Mouse (Mus musculus): ENCODE measurements at regions not wholly inside any gene's neighbourhood (a gene's known extent, or its start where the extent isn't known, plus 50 kb on each side); places are given as distances from the start of the nearest gene placed in this dataset.

- Histone ChIP-seq H3K4me3 (replicated peaks) (peak overlapping the region; percentile 50), H3K27me3 (replicated peaks) (no peaks in the 10 kb centered on the region), H3K9me3 (no peaks in the 10 kb centered on the region), H3K36me3 (replicated peaks; ENCODE audit: low read length) (no peaks in the 10 kb centered on the region), H3K4me1 (peaks cover 92% of the 10 kb centered on the region)
- TF ChIP-seq GATA1 (IDR thresholded peaks at IDR 0.05; ENCODE audit: borderline replicate concordance, low read length) (no peak), FLI1 (IDR thresholded peaks at IDR 0.05; ENCODE audit: low read length) (no peak)
These were observed 62.4 kb upstream of the Bod1 start for GRCm38 (mm10) chr11:31734091-31734490.

DNA sequence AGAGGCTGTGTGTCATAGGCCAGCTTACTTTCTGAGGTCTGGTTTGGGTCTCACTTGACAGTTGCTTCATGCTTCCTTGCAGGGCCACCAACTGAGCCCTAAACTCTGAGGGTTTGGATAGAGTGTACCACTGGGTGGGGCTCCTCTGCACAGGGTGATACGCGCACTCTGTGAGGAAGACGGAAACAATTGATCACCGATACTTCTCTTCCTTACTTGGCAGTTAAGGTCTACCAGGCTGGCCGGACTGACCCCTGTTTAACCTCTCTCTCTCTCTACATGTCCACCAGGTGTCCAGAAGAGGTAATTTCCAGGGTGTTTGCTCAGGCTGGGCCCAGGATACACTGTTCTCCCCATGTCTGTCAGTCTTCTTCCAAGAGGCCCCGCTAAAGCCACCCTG is 63.6 kb upstream of the Bod1 start:
- no peaks in the 10 kb centered on the region for H3K9me3 ChIP-seq
- H3K27me3 ChIP-seq (replicated peaks), result peaks cover 11% of the 10 kb centered on the region
- peaks cover 88% of the 10 kb centered on the region for H3K4me1 ChIP-seq
- TF ChIP-seq GATA1 (IDR thresholded peaks at IDR 0.05; ENCODE audit: borderline replicate concordance, low read length) (no peak), FLI1 (IDR thresholded peaks at IDR 0.05; ENCODE audit: low read length) (no peak)
- H3K36me3 ChIP-seq (replicated peaks; ENCODE audit: low read length), result no peaks in the 10 kb centered on the region
- H3K4me3 ChIP-seq (replicated peaks), result no peak overlapping the region

DNA sequence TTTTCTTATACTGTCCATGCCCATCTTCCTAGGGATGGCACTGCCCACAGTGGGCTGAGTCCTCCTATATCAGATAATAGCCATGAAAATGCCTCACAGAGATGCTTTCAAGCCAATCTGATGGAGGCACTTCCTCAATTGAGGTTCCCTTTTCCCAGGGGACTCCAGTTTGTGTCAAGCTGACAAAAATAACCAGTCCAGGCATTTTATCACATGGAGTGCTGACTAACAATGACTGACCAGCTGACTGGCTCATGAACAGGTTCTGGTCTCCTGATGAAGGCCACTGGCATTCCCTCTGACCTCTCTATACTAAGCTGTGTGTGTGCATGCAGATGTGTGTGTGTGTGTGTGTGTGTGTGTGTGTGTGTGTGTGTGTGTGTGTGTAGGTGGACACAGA is 64.4 kb upstream of the Bod1 start:
- Histone ChIP-seq H3K4me1 (peaks cover 84% of the 10 kb centered on the region), H3K9me3 (no peaks in the 10 kb centered on the region), H3K36me3 (replicated peaks; ENCODE audit: low read length) (no peaks in the 10 kb centered on the region), H3K4me3 (replicated peaks) (no peak overlapping the region), H3K27me3 (replicated peaks) (peaks cover 16% of the 10 kb centered on the region)
- TF ChIP-seq GATA1 (IDR thresholded peaks at IDR 0.05; ENCODE audit: borderline replicate concordance, low read length) (no peak), FLI1 (IDR thresholded peaks at IDR 0.05; ENCODE audit: low read length) (no peak)

DNA sequence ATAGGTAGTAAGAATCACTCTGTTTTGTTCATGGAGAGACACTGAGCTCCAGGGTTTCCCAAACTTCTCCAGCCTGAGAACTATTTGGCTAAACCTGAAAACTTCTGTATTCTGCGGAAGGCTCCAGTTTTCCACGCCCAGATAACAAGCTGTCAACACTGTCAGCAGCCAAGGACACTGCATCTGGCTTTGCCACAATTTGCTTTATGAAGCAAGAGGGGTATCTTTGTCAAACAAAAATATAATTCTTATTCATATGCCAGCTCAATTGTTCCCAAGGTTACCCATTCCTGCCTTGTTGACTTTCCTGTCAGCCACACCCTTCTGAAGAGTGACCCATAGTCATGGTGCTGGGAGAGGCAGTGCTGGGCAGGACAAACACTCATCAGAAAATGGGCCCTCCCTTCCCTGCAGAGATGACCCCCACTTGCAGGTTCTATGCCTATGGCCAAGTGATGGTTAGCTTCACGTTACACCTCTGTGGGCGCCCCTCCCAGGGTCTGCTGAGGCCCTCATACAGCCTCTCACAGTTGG is 64.9 kb upstream of the Bod1 start:
- no peak overlapping the region for H3K4me3 ChIP-seq (replicated peaks)
- peaks cover 20% of the 10 kb centered on the region for H3K27me3 ChIP-seq (replicated peaks)
- TF ChIP-seq FLI1 (IDR thresholded peaks at IDR 0.05; ENCODE audit: low read length) (no peak), GATA1 (IDR thresholded peaks at IDR 0.05; ENCODE audit: borderline replicate concordance, low read length) (no peak)
- H3K9me3 ChIP-seq, result no peaks in the 10 kb centered on the region
- no peaks in the 10 kb centered on the region for H3K36me3 ChIP-seq (replicated peaks; ENCODE audit: low read length)
- H3K4me1 ChIP-seq, result peaks cover 82% of the 10 kb centered on the region

DNA sequence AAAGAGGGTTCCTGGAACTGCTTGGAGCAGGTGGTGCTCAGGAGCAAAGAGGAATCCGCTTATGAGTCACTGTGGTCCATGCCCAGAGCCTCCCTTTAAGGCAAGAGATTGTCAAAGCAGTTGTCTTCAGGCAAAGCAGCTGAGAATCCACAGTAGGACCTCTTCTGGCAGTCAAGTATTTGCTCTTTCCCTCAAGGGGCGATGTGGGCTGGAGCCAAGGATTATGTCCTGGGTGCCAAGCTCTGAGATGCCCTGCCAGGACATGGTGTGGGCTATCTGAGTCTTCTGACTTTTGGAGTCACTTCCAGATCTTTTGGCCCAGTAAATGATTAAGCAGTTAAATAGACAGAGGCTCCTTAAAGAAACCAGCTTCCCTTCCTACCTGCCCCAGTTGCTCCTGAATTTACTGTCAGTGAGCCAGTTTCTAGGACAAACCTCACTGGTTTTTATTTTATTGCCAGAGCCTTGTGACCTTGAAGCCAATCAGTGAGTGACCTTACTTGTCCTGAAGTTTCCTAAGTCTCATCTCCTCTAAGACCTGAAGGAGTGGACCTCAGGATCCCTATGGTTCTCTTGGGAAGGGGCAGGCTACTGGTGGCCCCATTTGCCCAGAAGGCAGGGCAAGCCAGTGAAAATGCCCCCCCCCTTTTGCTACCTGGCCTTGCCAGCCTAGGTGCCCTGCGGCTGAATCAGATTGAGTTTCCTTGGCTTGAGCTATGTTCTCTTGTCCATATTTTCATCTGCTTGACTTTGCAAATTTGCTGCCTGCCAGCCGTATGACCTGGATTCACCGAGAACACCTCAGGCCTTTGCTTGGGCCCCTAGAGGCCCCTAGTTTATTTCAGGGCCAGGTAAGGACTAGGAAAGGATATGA is 66.7 kb upstream of the Bod1 start:
- Histone ChIP-seq H3K36me3 (replicated peaks; ENCODE audit: low read length) (no peaks in the 10 kb centered on the region), H3K27me3 (replicated peaks) (peaks cover 32% of the 10 kb centered on the region), H3K9me3 (no peaks in the 10 kb centered on the region), H3K4me1 (peaks cover 74% of the 10 kb centered on the region), H3K4me3 (replicated peaks) (no peak overlapping the region)
- no peak for TF ChIP-seq GATA1 (IDR thresholded peaks at IDR 0.05; ENCODE audit: borderline replicate concordance, low read length)
- no peak for TF ChIP-seq FLI1 (IDR thresholded peaks at IDR 0.05; ENCODE audit: low read length)

- Histone ChIP-seq H3K9me3 (no peaks in the 10 kb centered on the region), H3K4me1 (peaks cover 62% of the 10 kb centered on the region), H3K4me3 (replicated peaks) (no peak overlapping the region), H3K36me3 (replicated peaks; ENCODE audit: low read length) (no peaks in the 10 kb centered on the region), H3K27me3 (replicated peaks) (peaks cover 51% of the 10 kb centered on the region)
- TF ChIP-seq FLI1 (IDR thresholded peaks at IDR 0.05; ENCODE audit: low read length) (no peak), GATA1 (IDR thresholded peaks at IDR 0.05; ENCODE audit: borderline replicate concordance, low read length) (no peak)
These were observed 68.7 kb upstream of the Bod1 start for GRCm38 (mm10) chr11:31740409-31740808.

DNA sequence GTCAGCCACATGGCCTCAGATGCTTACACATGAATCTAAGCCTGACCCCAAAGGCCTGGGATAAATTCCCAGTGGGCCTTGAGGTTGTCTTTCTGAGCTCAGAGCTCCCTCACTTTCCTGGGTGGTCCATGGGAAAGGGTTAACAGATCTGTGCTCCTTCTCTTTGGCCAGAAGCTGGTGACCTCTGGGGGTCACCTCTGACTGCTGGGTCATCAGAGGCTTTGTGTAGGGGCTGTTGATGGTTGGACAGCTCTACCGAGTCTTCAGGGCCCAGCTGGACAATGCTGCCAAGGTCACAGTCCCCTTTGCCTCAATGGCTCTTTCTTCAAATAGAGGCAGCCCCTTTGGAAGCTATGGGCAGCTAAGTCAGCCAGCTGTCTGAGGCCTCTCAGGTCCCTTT is 70.5 kb upstream of the Bod1 start:
- Histone ChIP-seq H3K4me1 (peaks cover 48% of the 10 kb centered on the region), H3K36me3 (replicated peaks; ENCODE audit: low read length) (no peaks in the 10 kb centered on the region), H3K27me3 (replicated peaks) (peaks cover 51% of the 10 kb centered on the region), H3K9me3 (no peaks in the 10 kb centered on the region), H3K4me3 (replicated peaks) (no peak overlapping the region)
- TF ChIP-seq GATA1 (IDR thresholded peaks at IDR 0.05; ENCODE audit: borderline replicate concordance, low read length) (no peak), FLI1 (IDR thresholded peaks at IDR 0.05; ENCODE audit: low read length) (no peak)

DNA sequence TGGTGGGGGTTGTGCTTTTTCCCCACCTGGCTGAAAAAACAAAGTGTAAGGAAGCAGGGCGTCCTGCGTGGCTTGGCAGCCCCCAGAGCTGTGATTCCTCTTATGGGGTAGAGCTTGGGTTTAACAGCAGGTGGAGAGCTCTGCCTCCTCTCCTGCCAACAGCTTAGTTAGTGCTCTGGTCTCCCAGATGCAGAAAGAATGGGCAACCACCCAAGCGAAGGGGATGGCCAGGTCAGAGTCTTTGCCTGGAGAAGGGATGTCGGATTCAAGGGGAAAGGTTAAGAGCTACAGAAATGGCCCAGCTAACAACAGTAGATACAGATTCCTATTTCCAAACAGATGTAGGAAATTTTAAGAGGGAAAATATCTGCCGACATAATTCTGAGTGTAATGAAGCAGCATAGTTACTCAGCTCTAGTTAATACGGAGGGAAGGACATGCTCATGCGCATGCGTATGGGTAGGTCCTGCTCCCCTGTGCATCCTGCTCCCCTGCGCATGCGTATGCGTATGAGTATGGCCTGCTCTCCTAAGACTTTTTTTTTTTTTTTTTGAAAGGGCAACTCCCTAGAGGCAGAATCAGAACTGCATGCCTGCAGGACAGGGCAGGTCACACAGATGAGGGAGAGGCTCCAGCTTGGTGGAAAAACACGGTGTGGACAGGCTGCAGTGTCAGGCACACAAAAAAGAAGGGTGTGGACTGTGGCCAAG is 72.5 kb upstream of the Bod1 start:
- H3K36me3 ChIP-seq (replicated peaks; ENCODE audit: low read length), result no peaks in the 10 kb centered on the region
- TF ChIP-seq FLI1 (IDR thresholded peaks at IDR 0.05; ENCODE audit: low read length) (no peak), GATA1 (IDR thresholded peaks at IDR 0.05; ENCODE audit: borderline replicate concordance, low read length) (no peak)
- peaks cover 51% of the 10 kb centered on the region for H3K27me3 ChIP-seq (replicated peaks)
- no peak overlapping the region for H3K4me3 ChIP-seq (replicated peaks)
- peaks cover 51% of the 10 kb centered on the region for H3K4me1 ChIP-seq
- H3K9me3 ChIP-seq, result no peaks in the 10 kb centered on the region

DNA sequence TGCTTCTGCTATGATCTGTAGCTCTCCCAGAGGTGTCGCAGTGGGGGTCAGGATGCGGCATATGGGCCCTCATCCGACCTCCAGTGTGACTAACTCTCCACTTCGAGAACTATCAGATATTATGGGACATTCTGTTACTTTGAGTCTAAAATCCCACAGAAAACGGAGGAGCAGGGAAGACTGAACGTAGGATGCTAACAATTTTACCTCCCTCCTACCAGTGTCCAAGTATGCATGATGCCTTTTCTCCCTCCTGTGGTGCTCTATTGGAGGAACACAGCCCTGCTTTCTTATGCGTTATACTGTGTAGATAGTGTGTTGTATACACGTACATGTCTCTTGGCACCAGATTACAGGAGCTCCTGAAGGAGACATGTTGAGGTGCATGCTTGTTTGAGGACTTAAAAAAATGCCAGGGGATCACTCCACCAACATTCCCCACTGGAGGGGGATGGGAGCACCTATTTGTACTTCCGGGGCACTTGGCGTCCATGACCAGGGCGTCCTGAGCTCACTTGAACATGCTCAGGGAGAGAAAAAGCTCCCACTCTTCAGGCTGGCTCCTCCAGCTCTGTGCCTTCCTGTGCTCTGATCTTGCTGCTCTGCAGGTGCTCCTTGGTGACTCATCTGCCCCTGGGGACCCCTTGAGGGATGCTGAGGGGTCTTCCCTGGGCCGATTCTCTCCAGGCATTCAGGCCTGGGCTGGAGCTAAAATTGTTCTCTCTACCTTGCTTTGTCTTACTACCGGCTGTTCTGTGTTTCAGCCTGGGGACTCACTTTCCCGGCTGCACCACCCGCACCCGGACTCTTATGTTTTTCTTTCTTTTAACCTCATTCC is 73.6 kb upstream of the Bod1 start:
- Histone ChIP-seq H3K36me3 (replicated peaks; ENCODE audit: low read length) (no peaks in the 10 kb centered on the region), H3K27me3 (replicated peaks) (peaks cover 45% of the 10 kb centered on the region), H3K9me3 (no peaks in the 10 kb centered on the region), H3K4me1 (peaks cover 45% of the 10 kb centered on the region), H3K4me3 (replicated peaks) (no peak overlapping the region)
- TF ChIP-seq GATA1 (IDR thresholded peaks at IDR 0.05; ENCODE audit: borderline replicate concordance, low read length), result no peak
- no peak for TF ChIP-seq FLI1 (IDR thresholded peaks at IDR 0.05; ENCODE audit: low read length)
